Mouse (Mus musculus) myocyte (in vitro differentiated cells): ENCODE data around the gene Shd. TPM values are rescaled to one million over a fixed set of nuclear protein-coding genes. Genes with fewer than 3 reads are reported as not detected.

ENCODE experiments used
- H3K27me3 ChIP-seq: one replicate; pipeline ENCODE4 v1.6.1; 2011; ENCODE audit not compliant: control insufficient read depth, insufficient read depth, insufficient read length
- H3K36me3 ChIP-seq: one replicate; pipeline ENCODE4 v1.6.1; 2011; ENCODE audit not compliant: control insufficient read depth, insufficient read depth
- H3K4me2 ChIP-seq: one replicate; pipeline ENCODE4 v1.6.1; 2011; ENCODE audit warnings: low read depth, control low read depth
- H3K4me3 ChIP-seq: one replicate; pipeline ENCODE4 v1.5.1; 2011; ENCODE audit warnings: mild to moderate bottlenecking, control low read depth, moderate library complexity
- H3K79me2 ChIP-seq: one replicate; pipeline ENCODE4 v1.6.1; 2011; ENCODE audit not compliant: control insufficient read depth, insufficient read depth
- H3ac ChIP-seq: one replicate; pipeline ENCODE4 v1.6.1; 2011; ENCODE audit not compliant: control insufficient read depth, insufficient read length
- CEBPB ChIP-seq: IDR thresholded peaks from 2 replicates; pipeline ENCODE4 v1.6.1; 2011; ENCODE audit warnings: mild to moderate bottlenecking, moderate library complexity; ENCODE audit not compliant: poor library complexity, insufficient read depth, severe bottlenecking
- E2F4 ChIP-seq: IDR thresholded peaks from one replicate; pipeline ENCODE4 v1.6.1; 2011; ENCODE audit warnings: mild to moderate bottlenecking, control low read depth, moderate library complexity; ENCODE audit not compliant: insufficient read depth
- MAX ChIP-seq: IDR thresholded peaks from one replicate; pipeline ENCODE4 v1.6.1; 2011; ENCODE audit warnings: low read depth, mild to moderate bottlenecking, control low read depth
- MYOD1 ChIP-seq, 3 experiments: IDR thresholded peaks; one replicate each; pipeline ENCODE4 v1.6.1; 2011; ENCODE audit warnings: control low read depth in 2 of 3, low read depth in 2 of 3, mild to moderate bottlenecking in 2 of 3, moderate library complexity in 1 of 3; ENCODE audit not compliant: insufficient read length in 2 of 3, control insufficient read depth in 1 of 3
- MYOG ChIP-seq, 3 experiments: IDR thresholded peaks; one replicate each; pipeline ENCODE4 v1.6.1; 2011; ENCODE audit warnings: control low read depth in 2 of 3, low read depth in 2 of 3, mild to moderate bottlenecking in 2 of 3; ENCODE audit not compliant: insufficient read length in 2 of 3, control insufficient read depth in 1 of 3, insufficient read depth in 1 of 3
- POLR2A ChIP-seq: IDR thresholded peaks from one replicate; pipeline ENCODE4 v1.6.1; 2011; ENCODE audit warnings: low read depth, mild to moderate bottlenecking, control low read depth, moderate library complexity; ENCODE audit not compliant: insufficient read length
- POLR2AphosphoS2 ChIP-seq: IDR thresholded peaks from one replicate; pipeline ENCODE4 v1.6.1; 2011; ENCODE audit warnings: low read depth, control low read depth; ENCODE audit not compliant: insufficient read length
- REST ChIP-seq: IDR thresholded peaks from one replicate; pipeline ENCODE4 v1.6.1; 2011; ENCODE audit warnings: mild to moderate bottlenecking, control low read depth, moderate library complexity; ENCODE audit not compliant: insufficient read depth, insufficient read length
- SRF ChIP-seq: IDR thresholded peaks from one replicate; pipeline ENCODE4 v1.6.1; 2011; ENCODE audit warnings: low read depth; ENCODE audit not compliant: control insufficient read depth, insufficient read length
- TCF12 ChIP-seq: IDR thresholded peaks from one replicate; pipeline ENCODE4 v1.6.1; 2011; ENCODE audit warnings: mild to moderate bottlenecking, control low read depth; ENCODE audit not compliant: poor library complexity, insufficient read depth, severe bottlenecking
- TCF3 ChIP-seq: IDR thresholded peaks from one replicate; pipeline ENCODE4 v1.6.1; 2011; ENCODE audit warnings: low read depth, control low read depth; ENCODE audit not compliant: insufficient read length
- USF1 ChIP-seq: IDR thresholded peaks from one replicate; pipeline ENCODE4 v1.6.1; 2011; ENCODE audit warnings: low read depth, mild to moderate bottlenecking, control low read depth, moderate library complexity
- polyA plus RNA-seq: library from polyadenylated mRNA; unstranded; fragments of >200 nt; fragmentation: generic; extraction: Trizol; gene quantifications from one replicate; pipeline ENCODE4 v1.2.1, GENCODE M21; 2012; ENCODE audit warnings: missing spikeins

Shd gene
- polyA plus RNA-seq, 1 experiment, result 0.13 TPM

GRCm38 (mm10) chr17:56024931-56025330 is 54.7 kb downstream of the Shd start:
- TF ChIP-seq POLR2AphosphoS2 (no peak), CEBPB (no peak), REST (no peak), MYOG (IDR thresholded peaks at IDR 0.05; ENCODE audit: control insufficient read depth in 1 of 3, insufficient read depth in 1 of 3, insufficient read length in 2 of 3, low read depth in 2 of 3) (no peak), E2F4 (no peak), POLR2A (no peak), SRF (no peak), USF1 (no peak), TCF12 (no peak), MAX (no peak), TCF3 (no peak), MYOD1 (IDR thresholded peaks at IDR 0.05; ENCODE audit: control insufficient read depth in 1 of 3, insufficient read length in 2 of 3, low read depth in 2 of 3) (no peak)
- H3K36me3 ChIP-seq, result no peaks in the 10 kb centered on the region

More at GRCm38 (mm10) chr17:56024931-56025330, 54.7 kb downstream of the Shd start:
- Histone ChIP-seq H3K79me2 (peaks cover 92% of the 10 kb centered on the region), H3K4me3 (no peak overlapping the region), H3ac (no peak overlapping the region), H3K27me3 (no peaks in the 10 kb centered on the region), H3K4me2 (no peak overlapping the region)

Other genes starting within 250 kb of the Shd start
- gene Adgre4, start 220.5 kb upstream of the Shd start, polyA plus RNA-seq, result not detected
- 0.98 TPM for gene Zfp119a, start 91.5 kb upstream of the Shd start, polyA plus RNA-seq
- 1.1 TPM for gene Zfp959, start 78.4 kb upstream of the Shd start, polyA plus RNA-seq
- gene Zfp119b, start 21.0 kb upstream of the Shd start, polyA plus RNA-seq, result 0.82 TPM
- gene Ebi3, start 17.8 kb upstream of the Shd start, polyA plus RNA-seq, result not detected
- 9.3 TPM for gene Yju2, start 11.4 kb upstream of the Shd start, polyA plus RNA-seq
- gene Fsd1, start 16.0 kb downstream of the Shd start, polyA plus RNA-seq, result 0.36 TPM
- 0.46 TPM for gene Stap2, start 35.1 kb downstream of the Shd start, polyA plus RNA-seq
- 92.1 TPM for gene Mpnd, start 35.2 kb downstream of the Shd start, polyA plus RNA-seq
- 66.9 TPM for gene Sh3gl1, start 66.2 kb downstream of the Shd start, polyA plus RNA-seq
- 8.0 TPM for gene Chaf1a, start 70.0 kb downstream of the Shd start, polyA plus RNA-seq
- gene Ubxn6, start 104.6 kb downstream of the Shd start, polyA plus RNA-seq, result 54.3 TPM
- gene Hdgfl2, start 109.2 kb downstream of the Shd start, polyA plus RNA-seq, result 56.4 TPM
- 0.30 TPM for gene Plin4, start 139.3 kb downstream of the Shd start, polyA plus RNA-seq
- gene Plin5, start 147.1 kb downstream of the Shd start, polyA plus RNA-seq, result 0.06 TPM
- gene Lrg1, start 151.5 kb downstream of the Shd start, polyA plus RNA-seq, result 0.04 TPM
- 1.4 TPM for gene Sema6b, start 169.9 kb downstream of the Shd start, polyA plus RNA-seq
- 2.3 TPM for gene Tnfaip8l1, start 192.0 kb downstream of the Shd start, polyA plus RNA-seq
- gene Mydgf, start 213.5 kb downstream of the Shd start, polyA plus RNA-seq, result 73.9 TPM
- 37.1 TPM for gene Dpp9, start 248.4 kb downstream of the Shd start, polyA plus RNA-seq